Mouse (Mus musculus) gastrocnemius, postnatal 14 days (tissue): Measurements from ENCODE around the gene Cep128. TPM values are rescaled to one million over a fixed set of nuclear protein-coding genes. Genes with fewer than 3 reads are reported as not detected.

Experiments
- DNase-seq: peaks from one replicate; pipeline ENCODE4 v3.0.0; 2021; ENCODE audit warnings: mixed read lengths
- intact Hi-C: fragments of 180-260 bp; cut with DNase I; formaldehyde crosslinking; loops from one replicate; pipeline ENCODE4 v1.15.1; 2025; ENCODE audit warnings: low total_unique reads
- total RNA-seq, 2 experiments: library from RNA; stranded (reverse); gene quantifications; 2 replicates each; pipeline ENCODE4 v1.2.3; 2021

Gene Cep128
- total RNA-seq, 2 experiments from 2014 or later, result 1.4 to 1.6 TPM

DNA sequence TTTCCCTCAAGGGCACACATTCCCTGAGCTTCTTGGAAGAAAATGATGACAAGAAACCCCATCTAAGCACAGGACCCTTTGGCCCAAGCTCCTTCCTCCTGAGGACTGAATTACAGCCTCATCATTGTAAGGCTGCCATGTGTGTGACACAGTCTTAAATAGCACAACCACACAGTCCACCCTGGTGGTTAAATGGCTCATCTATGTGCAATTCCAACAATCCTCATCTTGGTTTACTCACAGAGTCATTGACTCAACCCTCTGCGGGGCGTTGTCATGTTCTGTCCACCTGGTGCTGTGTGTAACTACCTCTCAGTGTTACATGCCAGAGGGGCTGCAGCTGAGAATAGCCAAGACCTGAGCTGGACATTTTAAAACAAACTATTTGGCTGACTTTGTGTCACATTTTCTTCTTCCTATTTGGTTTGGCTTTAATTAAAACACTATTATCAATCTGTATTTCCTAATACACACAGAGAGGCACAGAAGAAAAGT is 313.6 kb downstream of the Cep128 start:
- no peak for DNase-seq
- intact Hi-C loops, result no loop called here

DNA sequence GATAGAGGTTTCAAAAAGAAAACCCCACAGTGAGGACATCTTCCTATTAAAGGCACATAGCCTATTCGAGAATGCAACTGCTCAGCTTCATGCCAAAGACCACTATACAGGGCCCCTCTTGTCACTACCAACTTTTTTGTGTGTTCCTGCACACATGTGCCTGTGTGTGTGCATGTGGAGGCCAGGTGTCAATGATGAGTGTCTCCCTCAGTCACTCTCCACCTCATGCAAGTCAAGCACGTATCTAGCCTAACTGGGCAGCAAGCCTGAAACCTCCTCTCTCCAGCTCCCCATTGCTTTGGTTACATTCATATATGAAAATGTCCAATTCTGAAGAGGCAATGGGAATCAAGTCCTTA is 317.1 kb downstream of the Cep128 start:
- intact Hi-C loops, result no loop called here
- DNase-seq, result no peak

DNA sequence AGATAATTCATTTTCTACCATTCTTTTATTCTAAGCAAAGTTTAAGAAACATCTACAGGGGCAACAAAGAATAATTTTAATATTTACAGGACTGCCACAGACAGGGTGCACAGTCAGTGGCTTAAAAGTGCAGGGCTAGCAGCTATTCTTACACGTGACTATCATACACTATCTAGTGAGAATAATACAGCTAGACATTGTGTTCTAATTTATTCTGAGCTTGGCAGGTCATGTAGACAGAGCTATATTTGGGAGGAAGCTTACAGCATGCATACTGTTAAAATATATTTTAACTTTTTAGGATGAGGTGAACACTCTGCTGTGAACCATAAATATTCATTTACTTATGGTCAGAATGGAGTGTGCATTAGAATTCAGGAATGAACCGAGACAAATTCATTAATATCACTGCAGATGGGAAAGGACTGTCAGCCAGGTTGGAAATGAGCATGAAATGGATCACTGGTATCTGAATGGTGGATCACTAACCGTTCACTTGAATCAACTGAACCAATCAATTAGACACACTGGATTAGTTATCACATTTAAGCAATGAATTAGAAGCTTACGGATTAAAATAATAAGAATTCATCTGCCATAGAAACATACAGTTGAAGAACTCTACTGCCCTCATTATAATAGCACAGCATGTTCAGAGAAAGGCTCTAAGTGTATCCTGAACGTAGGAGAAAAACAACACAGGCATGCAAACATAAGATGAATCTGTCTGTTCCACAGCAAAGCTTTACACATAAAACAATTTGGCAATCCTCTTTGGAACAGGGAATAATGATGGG is 317.7 kb downstream of the Cep128 start:
- intact Hi-C loops, result no loop called here
- DNase-seq, result no peak

DNA sequence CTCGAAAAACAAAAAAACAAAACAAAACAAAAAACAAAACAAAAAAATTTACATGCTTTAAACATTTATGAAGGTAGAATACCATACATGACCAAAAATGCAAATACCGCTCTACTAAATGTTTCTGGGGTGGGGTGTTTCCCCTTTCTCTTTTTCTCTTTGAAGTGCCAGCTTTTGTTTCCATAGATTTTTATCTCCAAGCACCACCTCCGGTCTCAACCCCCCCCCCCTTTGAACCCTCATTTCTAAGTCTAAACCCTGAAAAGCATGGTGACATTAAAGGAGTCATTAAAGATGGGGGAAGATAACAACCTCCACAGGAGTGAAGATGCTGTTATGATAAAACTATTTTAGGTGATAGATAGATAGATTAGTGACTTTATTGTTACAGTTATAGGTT is 318.8 kb downstream of the Cep128 start:
- intact Hi-C loops, result no loop called here
- DNase-seq, result no peak

DNA sequence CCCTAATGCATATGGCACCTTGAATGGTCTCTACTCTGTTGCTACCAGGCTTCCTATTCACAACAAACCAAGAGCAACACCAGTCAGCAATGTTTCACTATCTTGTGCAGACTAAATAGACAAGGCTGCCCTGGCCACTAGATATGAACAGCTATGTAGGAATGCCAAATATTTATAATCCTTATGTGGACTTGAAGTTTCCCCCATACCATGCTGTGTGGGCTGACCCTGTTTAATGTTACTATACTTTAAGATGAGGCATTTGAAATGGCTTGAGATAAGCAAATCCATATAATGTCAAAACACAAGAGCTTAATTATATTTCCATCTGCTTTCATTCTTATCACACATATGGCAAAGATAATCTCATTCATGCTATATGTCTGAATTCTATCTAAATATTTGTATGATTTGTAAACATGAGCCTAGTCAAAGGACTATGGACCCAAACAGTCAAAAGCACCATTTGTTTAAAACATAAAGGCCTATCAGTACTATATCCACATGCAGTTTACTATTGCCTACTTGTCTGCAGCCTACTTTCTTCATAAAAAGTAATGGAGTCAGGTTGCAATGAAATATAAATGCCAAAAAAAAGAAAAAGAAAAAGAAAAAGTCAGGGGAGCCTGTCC is 319.7 kb downstream of the Cep128 start:
- no peak for DNase-seq
- intact Hi-C loops, result no loop called here

- no peak for DNase-seq
- intact Hi-C loops, result no loop called here
These were observed 320.7 kb downstream of the Cep128 start for GRCm38 (mm10) chr12:91063337-91064015.

DNA sequence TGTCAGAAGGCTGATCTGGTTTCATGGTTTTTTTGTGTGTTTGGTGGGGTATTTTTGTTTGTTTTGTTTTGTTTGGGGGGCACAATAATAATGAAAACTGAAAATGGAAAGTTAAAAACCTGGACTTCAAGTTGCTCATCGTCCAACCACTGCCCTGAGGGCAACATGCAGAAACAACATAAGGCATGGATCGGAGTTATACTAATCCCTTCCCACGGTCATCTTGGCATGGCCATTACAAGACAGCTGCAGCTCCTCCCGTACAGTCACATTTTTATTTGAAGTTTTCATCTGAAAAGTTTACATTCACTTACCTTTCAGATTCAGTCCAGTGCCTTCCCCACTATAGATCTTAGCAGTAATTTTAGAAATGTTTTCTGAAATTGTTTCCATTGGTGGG is 321.5 kb downstream of the Cep128 start:
- intact Hi-C loops, result no loop called here

DNA sequence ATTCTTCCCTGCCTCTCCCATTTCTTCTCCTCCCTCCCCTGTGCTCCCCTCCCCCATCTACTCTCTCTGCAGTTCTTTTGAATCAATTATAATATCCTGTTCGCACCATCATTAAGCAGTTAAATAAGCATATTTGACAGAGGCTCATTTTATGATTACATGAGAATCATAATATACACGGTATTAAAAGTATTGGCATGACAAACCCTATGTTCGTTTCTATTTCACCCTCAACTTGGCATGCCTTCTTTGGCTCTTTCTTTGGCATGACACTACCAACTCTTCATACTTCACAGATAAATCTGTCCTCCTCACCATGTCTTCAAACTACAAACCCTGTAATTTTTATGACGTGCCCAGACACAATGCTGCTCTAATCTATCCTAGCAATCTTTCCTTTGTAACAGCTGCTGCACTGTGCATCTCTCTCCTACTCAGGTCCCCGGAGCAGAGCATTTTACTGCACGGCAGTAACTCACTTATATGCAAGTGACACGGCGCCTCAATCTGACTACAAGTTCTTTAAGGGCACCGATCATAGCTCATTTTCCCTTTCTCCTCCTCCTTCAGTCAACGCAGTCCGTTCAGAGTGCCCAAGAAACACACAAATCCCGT is 324.4 kb downstream of the Cep128 start:
- intact Hi-C loops, result no loop called here

More for the DNA sequence above, 321.5 kb downstream of the Cep128 start:
- no peak for DNase-seq

DNA sequence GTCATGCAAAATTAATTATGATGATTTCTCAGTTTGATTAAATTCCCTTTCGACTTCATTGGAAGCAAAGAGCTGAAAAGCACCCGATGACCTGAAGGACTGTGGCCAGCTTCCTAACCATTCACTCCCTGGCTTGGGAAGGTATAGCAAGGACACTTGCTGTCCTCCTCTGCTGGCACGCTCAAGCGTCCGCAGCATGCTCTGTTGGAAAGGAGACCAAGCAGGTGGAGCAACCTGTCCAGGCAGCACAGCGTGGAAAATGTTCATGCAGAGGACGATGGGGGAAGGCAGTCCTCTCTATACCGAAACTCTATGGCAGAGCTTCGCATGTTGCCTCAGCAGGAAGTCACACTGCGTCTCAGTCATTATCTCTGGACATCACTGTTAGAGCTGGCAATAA is 327.3 kb downstream of the Cep128 start:
- intact Hi-C loops, result no loop called here
- DNase-seq, result no peak

More for the DNA sequence above, 324.4 kb downstream of the Cep128 start:
- no peak for DNase-seq

DNA sequence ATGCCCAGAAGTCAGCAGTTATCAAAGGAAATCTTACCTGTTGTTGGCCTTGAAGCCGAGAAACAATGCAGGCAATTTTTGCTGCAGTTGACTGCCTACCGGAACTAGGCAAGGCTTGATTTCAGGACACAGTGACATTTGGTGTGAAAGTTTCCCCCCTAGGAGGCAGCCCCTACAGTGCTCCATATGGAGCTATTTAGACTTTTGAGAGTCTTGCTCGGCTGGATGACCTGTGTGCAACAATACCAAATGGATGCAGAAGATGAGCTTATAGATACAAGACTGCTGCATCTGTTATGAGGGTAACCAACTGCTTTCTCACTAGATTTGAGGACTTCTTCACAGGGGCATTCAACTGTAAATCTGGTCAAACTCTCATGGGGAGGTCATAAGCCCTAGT is 331.9 kb downstream of the Cep128 start:
- intact Hi-C loops, result no loop called here
- DNase-seq, result no peak

DNA sequence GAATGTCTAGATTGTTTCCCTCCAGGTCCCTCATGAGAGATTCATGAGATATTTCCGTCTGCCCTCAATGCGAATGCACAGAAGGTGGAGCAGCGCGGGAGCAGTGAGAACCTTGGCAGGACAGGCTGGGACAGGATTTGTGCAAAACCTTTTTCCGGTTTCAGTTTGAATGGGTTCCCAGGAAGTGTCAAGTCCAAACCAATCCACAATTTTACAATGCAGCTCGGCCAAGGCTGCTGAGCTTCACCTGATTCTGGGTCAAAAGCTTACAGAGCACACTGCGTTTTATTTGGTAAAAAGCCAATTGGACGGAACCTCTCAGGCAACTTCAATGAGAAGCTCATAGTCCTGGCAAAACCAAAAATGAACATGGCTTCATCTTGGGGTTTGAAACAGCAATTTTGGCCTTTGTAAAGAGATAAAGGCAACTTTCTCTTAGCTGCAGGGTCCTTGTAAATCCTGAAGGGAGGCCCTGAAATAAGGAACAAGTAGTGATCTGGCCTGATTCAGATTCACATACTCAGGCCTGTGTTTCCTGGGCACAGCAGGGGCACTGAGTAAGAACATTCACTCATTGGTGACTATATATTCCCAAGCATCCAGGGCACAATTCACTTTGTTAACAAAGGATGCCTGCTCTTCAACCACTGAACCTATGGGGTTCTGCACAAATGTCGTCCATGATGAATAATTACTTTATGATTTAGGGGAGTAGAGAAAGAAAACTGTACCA is 333.4 kb downstream of the Cep128 start:
- DNase-seq, result no peak
- intact Hi-C loops, result no loop called here

DNA sequence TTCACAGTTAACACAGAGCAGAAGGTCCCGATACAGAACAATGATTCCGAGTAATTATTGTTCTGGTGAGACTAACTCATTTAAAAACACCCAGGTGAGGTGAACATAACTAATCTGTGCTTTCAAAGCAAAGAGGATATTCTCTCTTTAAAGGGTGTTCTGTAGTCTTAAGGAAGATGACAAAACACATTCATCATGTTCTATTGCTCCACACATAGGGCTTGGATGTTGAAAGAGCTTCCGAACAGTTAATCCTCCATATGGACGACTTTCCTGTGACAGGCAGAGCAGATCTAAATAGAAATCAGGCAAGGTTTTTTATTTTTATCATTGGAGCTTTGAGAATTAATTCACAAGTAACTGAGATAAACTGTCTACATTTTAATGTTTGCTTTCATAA is 342.8 kb downstream of the Cep128 start:
- intact Hi-C loops, result no loop called here
- no peak for DNase-seq

DNA sequence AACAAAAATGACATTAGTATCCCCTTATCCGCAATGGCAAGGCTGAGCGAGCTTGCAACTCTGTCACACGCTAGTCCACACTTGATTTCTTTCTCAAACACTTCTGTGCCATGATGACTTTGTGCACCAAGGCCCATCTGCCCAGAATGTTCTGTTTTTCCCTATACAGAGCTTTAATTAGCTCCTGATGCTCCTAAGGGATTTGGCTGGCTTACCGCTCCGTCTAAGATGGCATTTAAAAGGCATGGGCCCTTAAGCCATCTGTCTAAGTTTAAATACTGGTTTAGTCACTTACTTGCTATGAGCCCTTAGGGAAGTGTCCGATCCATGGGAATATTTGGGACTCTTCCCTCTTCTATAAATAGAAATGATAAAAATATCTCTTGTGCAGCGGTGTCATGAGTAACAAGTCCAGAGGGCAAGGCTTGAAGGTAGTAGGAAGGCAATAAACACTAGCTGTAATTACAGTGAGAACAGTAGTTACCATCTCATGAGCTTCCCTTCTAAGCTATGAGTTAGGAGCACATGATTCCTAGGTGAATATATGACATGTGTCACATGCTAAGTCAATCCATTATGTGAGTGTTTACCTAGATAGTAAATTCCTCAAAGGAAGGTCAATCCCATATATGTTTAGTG is 343.8 kb downstream of the Cep128 start:
- intact Hi-C loops, result no loop called here
- DNase-seq, result no peak

- DNase-seq, result no peak
- intact Hi-C loops, result no loop called here
These were observed 355.1 kb downstream of the Cep128 start for GRCm38 (mm10) chr12:91029116-91029515.

- peak; percentile 22 for DNase-seq
- intact Hi-C loops, result no loop called here
These were observed 356.5 kb downstream of the Cep128 start for GRCm38 (mm10) chr12:91027681-91028080.

- no peak for DNase-seq
- intact Hi-C loops, result no loop called here
These were observed 357.1 kb downstream of the Cep128 start for GRCm38 (mm10) chr12:91027100-91027499.

DNA sequence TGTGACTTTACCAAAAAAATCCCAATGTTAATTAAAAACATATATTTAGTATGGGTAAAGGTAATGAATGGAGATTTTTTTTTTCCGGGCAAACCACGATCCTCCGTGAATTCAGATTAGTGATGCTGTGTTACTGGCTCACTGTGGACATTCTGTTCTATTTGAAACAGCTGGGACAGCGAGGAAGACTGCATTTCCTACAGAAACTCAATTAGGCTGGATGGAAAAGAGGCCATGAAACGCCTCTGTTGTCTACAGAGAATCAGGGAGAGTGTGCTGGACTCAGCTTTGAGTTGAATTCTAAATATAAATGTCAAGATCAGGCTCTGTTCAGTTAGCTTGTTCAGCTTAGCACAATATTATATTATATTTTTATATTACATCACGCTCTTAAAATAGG is 369.1 kb downstream of the Cep128 start:
- no peak for DNase-seq
- intact Hi-C loops, result no loop called here

DNA sequence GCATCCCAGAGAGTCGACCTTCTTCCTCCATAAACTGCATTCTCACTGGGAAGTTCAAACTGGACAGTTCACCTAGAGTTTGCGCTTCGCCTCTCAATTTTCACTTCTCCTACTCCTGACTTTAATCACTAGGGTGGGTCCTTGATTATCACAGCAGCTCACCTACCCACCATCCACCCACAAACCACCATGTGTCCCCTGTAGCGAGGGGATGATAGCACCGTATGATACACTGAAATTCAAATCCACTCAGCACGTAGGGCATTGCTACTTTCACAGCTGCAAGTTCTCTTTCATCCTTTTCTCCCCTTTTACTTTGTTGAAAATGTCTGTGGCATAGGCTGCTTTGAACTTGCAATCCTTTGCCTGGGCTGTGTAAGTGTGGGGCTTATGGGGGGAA is 371.2 kb downstream of the Cep128 start:
- intact Hi-C loops, result no loop called here
- DNase-seq, result no peak

GRCm38 (mm10) chr12:91012184-91012583 is 372.0 kb downstream of the Cep128 start:
- no peak for DNase-seq
- intact Hi-C loops, result no loop called here
